Mouse (Mus musculus) ES-E14 (cell line): ENCODE results near the gene B4galnt1.

Source experiments
- CHD2 ChIP-seq: IDR thresholded peaks from 2 replicates; pipeline ENCODE4 v1.6.1; 2014; ENCODE audit warnings: mild to moderate bottlenecking, low read depth, low read length, inconsistent platforms
- HCFC1 ChIP-seq: IDR thresholded peaks from 2 replicates; pipeline ENCODE4 v1.6.1; 2012; ENCODE audit warnings: low read length, inconsistent platforms, borderline replicate concordance; ENCODE audit not compliant: insufficient read depth
- ZC3H11A ChIP-seq: IDR thresholded peaks from 2 replicates; pipeline ENCODE4 v1.6.1; 2012; ENCODE audit warnings: low read depth, mild to moderate bottlenecking, inconsistent platforms, low read length, borderline replicate concordance

GRCm38 (mm10) chr10:127216456-127216855 lies 51.4 kb downstream of the B4galnt1 start:
- TF ChIP-seq HCFC1 (no peak), ZC3H11A (no peak), CHD2 (no peak)
